Mouse (Mus musculus) brown adipose tissue, adult 24 weeks (tissue): Measurements from ENCODE around the gene Kctd11. TPM values are rescaled to one million over a fixed set of nuclear protein-coding genes. Genes with fewer than 3 reads are reported as not detected.

Source experiments
- H3K27ac ChIP-seq: fragments of 200-500 bp; replicated peaks from 2 replicates; pipeline ENCODE4 v1.5.1; 2012; ENCODE audit warnings: low read depth, mild to moderate bottlenecking, low read length
- H3K4me1 ChIP-seq: fragments of 200-500 bp; 2 replicates; pipeline ENCODE4 v1.6.1; 2012; ENCODE audit warnings: low read length, mixed read lengths; ENCODE audit not compliant: control insufficient read depth, insufficient read depth, insufficient read length
- H3K4me3 ChIP-seq: fragments of 200-500 bp; 2 replicates; pipeline ENCODE4 v1.5.1; 2012; ENCODE audit warnings: low read depth, mild to moderate bottlenecking, low read length, moderate library complexity; ENCODE audit not compliant: insufficient read depth
- polyA plus RNA-seq: library from polyadenylated mRNA; stranded (reverse); fragments of >200 nt; gene quantifications from 2 replicates; pipeline ENCODE4 v1.2.4, GENCODE M21; 2012; ENCODE audit not compliant: missing spikeins, insufficient read depth, insufficient read length

Kctd11 gene
- polyA plus RNA-seq, 1 experiment = 2.5 TPM

DNA sequence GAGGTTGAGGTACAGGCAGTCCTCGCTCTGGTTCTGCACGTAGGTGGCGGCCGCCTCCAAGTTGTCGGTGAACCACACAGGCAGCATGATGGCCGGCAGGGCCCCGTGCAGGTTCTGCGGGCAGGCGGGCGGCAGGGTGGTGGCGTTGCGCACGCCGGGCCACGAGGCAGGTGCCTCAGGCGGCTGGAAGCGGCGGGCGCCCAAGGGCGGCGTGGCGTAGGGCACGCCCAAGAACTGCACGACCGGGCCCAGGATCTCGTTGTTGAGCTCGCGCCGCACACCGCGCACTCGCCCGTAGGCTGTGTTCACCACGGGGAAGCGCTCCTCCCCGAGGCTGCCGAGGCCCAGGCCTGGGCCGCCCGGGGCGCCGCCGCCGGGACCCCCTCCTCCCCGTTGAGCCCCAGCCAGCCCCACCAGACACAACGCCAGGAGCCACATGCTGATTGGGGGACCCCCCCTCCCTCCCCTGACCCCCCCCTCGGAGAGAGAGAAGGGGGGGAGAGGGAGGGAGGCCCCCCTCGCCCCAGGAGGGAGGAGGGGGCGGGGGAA is 47.1 kb downstream of the Kctd11 start:
- Histone ChIP-seq H3K4me1 (no peaks in the 10 kb centered on the region), H3K4me3 (no peak overlapping the region), H3K27ac (no peak overlapping the region)

DNA sequence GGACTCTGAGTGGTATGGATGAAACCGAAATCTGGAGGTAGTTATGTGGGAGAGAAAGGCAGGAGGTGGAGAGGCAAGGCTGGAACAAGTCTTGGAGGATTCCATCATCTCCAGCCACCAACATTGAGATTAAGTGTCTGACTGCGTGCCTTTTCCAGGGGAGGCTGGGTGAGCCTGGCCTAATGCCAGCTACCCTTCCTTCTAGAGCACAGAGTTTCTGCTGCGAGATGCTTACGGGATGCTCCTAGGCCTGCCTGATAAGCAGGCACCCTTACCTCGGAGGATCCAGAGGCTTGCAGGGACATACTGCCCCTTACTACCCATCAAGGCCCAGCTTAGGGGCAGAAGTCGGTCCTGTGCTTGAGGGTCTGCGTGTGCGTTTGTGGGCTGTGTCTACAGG is 47.7 kb downstream of the Kctd11 start:
- H3K4me3 ChIP-seq = no peak overlapping the region

DNA sequence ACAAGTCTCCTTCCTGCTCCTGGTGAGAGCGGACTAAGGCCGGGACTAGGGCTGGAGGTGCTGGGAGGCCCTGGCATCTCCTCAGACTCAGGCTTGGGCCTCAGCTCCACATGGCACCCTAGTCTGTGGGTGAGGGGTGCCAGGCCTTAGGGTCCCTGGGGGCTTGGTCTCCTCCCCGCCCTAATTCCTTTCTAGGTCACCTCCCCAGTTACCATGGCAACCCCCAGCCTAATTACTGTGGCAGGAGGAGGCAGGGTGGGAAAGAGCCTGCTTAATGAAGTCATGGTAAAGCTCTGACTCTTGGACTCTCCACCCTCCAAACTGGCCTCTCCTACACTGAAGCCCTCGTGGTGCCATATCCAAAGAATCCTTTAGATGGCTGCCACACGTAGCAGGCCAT is 52.4 kb downstream of the Kctd11 start:
- no peak overlapping the region for H3K4me3 ChIP-seq
- no peaks in the 10 kb centered on the region for H3K4me1 ChIP-seq
- H3K27ac ChIP-seq = no peak overlapping the region

More for the DNA sequence above, 47.7 kb downstream of the Kctd11 start:
- no peaks in the 10 kb centered on the region for H3K4me1 ChIP-seq
- no peak overlapping the region for H3K27ac ChIP-seq

Other genes with a start within 250 kb of the Kctd11 start
- gene Fxr2, start 248.4 kb downstream of the Kctd11 start, polyA plus RNA-seq = 27.8 and 29.5 TPM in 2 replicates
- not detected in 2 replicates for gene Sox15, start 226.1 kb downstream of the Kctd11 start, polyA plus RNA-seq
- 73.8 and 102 TPM in 2 replicates for gene Mpdu1, start 218.8 kb downstream of the Kctd11 start, polyA plus RNA-seq
- 10.3 and 12.1 TPM in 2 replicates for gene Cd68, start 215.3 kb downstream of the Kctd11 start, polyA plus RNA-seq
- gene Eif4a1, start 209.0 kb downstream of the Kctd11 start, polyA plus RNA-seq = 268 and 317 TPM in 2 replicates
- gene Senp3, start 199.3 kb downstream of the Kctd11 start, polyA plus RNA-seq = 49.9 and 65.3 TPM in 2 replicates
- gene Tnfsf13, start 195.6 kb downstream of the Kctd11 start, polyA plus RNA-seq = 4.1 and 4.9 TPM in 2 replicates
- 12.7 and 13.7 TPM in 2 replicates for gene Tnfsf12, start 185.6 kb downstream of the Kctd11 start, polyA plus RNA-seq
- gene Tnfsfm13, start 185.3 kb downstream of the Kctd11 start, polyA plus RNA-seq = 0.99 and 2.8 TPM in 2 replicates
- 10.4 and 16.5 TPM in 2 replicates for gene Polr2a, start 122.8 kb downstream of the Kctd11 start, polyA plus RNA-seq
- not detected in 2 replicates for gene Slc35g3, start 119.4 kb downstream of the Kctd11 start, polyA plus RNA-seq
- gene Zbtb4, start 115.5 kb downstream of the Kctd11 start, polyA plus RNA-seq = 17.2 and 23.6 TPM in 2 replicates
- 1.7 and 2.4 TPM in 2 replicates for gene Chrnb1, start 85.5 kb downstream of the Kctd11 start, polyA plus RNA-seq
- gene Fgf11, start 79.5 kb downstream of the Kctd11 start, polyA plus RNA-seq = 5.6 and 7.5 TPM in 2 replicates
- gene Tmem102, start 75.8 kb downstream of the Kctd11 start, polyA plus RNA-seq = 1.2 TPM in 1 of 2 replicates, not detected in the other
- not detected in 2 replicates for gene Gm39566, start 66.1 kb downstream of the Kctd11 start, polyA plus RNA-seq
- gene Spem2, start 62.9 kb downstream of the Kctd11 start, polyA plus RNA-seq = not detected in 2 replicates
- gene Spem1, start 59.2 kb downstream of the Kctd11 start, polyA plus RNA-seq = not detected in 2 replicates
- 1.8 and 2.7 TPM in 2 replicates for gene Nlgn2, start 43.6 kb downstream of the Kctd11 start, polyA plus RNA-seq
- gene Tmem256, start 42.9 kb downstream of the Kctd11 start, polyA plus RNA-seq = 206 and 248 TPM in 2 replicates
- 18.7 TPM in 2 replicates for gene Plscr3, start 35.0 kb downstream of the Kctd11 start, polyA plus RNA-seq
- gene Tnk1, start 22.7 kb downstream of the Kctd11 start, polyA plus RNA-seq = not detected in 2 replicates
- not detected in 2 replicates for gene Tmem95, start 3.4 kb downstream of the Kctd11 start, polyA plus RNA-seq
- gene Acap1, start 14.1 kb upstream of the Kctd11 start, polyA plus RNA-seq = not detected in 2 replicates
- gene 2810408A11Rik, start 19.6 kb upstream of the Kctd11 start, polyA plus RNA-seq = 3.2 TPM in 1 of 2 replicates, not detected in the other
- 16.9 and 18.4 TPM in 2 replicates for gene Neurl4, start 19.7 kb upstream of the Kctd11 start, polyA plus RNA-seq
- gene Gps2, start 32.5 kb upstream of the Kctd11 start, polyA plus RNA-seq = 23.6 and 24.3 TPM in 2 replicates
- gene Eif5a, start 40.6 kb upstream of the Kctd11 start, polyA plus RNA-seq = 424 and 439 TPM in 2 replicates
- gene Ybx2, start 54.4 kb upstream of the Kctd11 start, polyA plus RNA-seq = 37.9 and 76.4 TPM in 2 replicates
- gene Slc2a4, start 66.8 kb upstream of the Kctd11 start, polyA plus RNA-seq = 466 and 489 TPM in 2 replicates
- not detected in 2 replicates for gene Cldn7, start 83.4 kb upstream of the Kctd11 start, polyA plus RNA-seq
- gene Ctdnep1, start 99.8 kb upstream of the Kctd11 start, polyA plus RNA-seq = 82.4 and 122 TPM in 2 replicates
- gene Elp5, start 101.1 kb upstream of the Kctd11 start, polyA plus RNA-seq = 66.7 and 78.0 TPM in 2 replicates
- gene Gabarap, start 109.7 kb upstream of the Kctd11 start, polyA plus RNA-seq = 576 and 663 TPM in 2 replicates
- gene Phf23, start 114.4 kb upstream of the Kctd11 start, polyA plus RNA-seq = 24.2 and 26.4 TPM in 2 replicates
- 2.6 and 4.9 TPM in 2 replicates for gene Dvl2, start 119.2 kb upstream of the Kctd11 start, polyA plus RNA-seq
- 1,981 and 2,287 TPM in 2 replicates for gene Acadvl, start 134.0 kb upstream of the Kctd11 start, polyA plus RNA-seq
- 2.4 and 2.7 TPM in 2 replicates for gene Dlg4, start 135.5 kb upstream of the Kctd11 start, polyA plus RNA-seq
- 0.87 TPM in 1 of 2 replicates, not detected in the other for gene Asgr1, start 172.7 kb upstream of the Kctd11 start, polyA plus RNA-seq
- not detected in 2 replicates for gene Asgr2, start 211.2 kb upstream of the Kctd11 start, polyA plus RNA-seq
- gene Mgl2, start 248.9 kb upstream of the Kctd11 start, polyA plus RNA-seq = 13.1 and 16.8 TPM in 2 replicates